ENCODE assay signal across 25 mouse cellular contexts in the genomic region with DNA sequence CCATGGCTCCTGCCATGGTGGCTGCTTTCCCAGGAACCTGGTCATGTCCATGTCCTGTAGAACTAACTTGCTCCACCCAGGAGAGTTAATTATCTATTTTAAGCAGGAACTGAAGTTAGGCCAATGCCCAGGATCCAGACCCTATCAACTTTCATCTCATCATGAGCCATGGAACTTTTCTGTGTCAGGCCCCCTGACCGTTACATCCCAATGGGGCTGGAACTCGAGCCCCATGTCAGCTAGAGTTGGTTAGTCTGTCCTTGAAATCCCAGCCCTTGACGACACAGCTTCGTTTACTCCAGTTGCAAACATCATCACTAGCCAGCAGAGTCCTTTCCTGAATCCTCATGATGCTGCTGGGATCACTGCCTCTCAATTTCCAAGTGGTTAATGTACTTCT.
"Had no signal": no experiment of that assay in that cellular context is flagged by ENCODE, and none has a peak within 500 bp of the region (broad histone marks: within the 10 kb centered on the region; RNA-seq: fewer than 3 reads in every experiment).

No protein-coding gene starts in this region.

- H3K4me3 ChIP-seq: heart, embryonic 10.5 days; heart, embryonic 12.5 days; hindbrain, embryonic 10.5 days; hindbrain, embryonic 12.5 days; intestine, embryonic 15.5 days; layer of hippocampus, adult 2 months; left cerebral cortex, adult 2 months; limb, embryonic 10.5 days; limb, embryonic 12.5 days; liver, embryonic 13.5 days; liver, embryonic 15.5 days had no signal

- H3K4me2 ChIP-seq: heart, embryonic 12.5 days; hindbrain, embryonic 12.5 days; hindbrain, embryonic 14.5 days; intestine, embryonic 15.5 days; limb, embryonic 12.5 days; liver, embryonic 11.5 days; liver, embryonic 13.5 days; liver, embryonic 15.5 days had no signal

- H3K9ac ChIP-seq: heart, embryonic 12.5 days; hindbrain, embryonic 12.5 days; hindbrain, embryonic 14.5 days; intestine, embryonic 15.5 days; limb, embryonic 12.5 days; liver, embryonic 13.5 days; liver, embryonic 15.5 days had no signal

- H3K9me3 ChIP-seq: heart, embryonic 10.5 days; heart, embryonic 12.5 days; hindbrain, embryonic 10.5 days; hindbrain, embryonic 12.5 days; intestine, embryonic 15.5 days; limb, embryonic 10.5 days; limb, embryonic 12.5 days; liver, embryonic 13.5 days; liver, embryonic 15.5 days had no signal

- ATAC-seq: hindbrain, embryonic 16.5 days; inflammation-experienced regulatory T-cells, adult 6 months; intestine, embryonic 15.5 days; intestine, postnatal 0 days had no signal

- H3K27ac ChIP-seq: heart, embryonic 10.5 days; hindbrain, embryonic 10.5 days; hindbrain, embryonic 12.5 days; hindbrain, embryonic 14.5 days; intestine, embryonic 15.5 days; layer of hippocampus, adult 2 months; left cerebral cortex, adult 2 months; limb, embryonic 10.5 days; limb, embryonic 12.5 days; liver, embryonic 13.5 days; liver, embryonic 15.5 days had no signal

- DNase-seq: heart, adult 18-20 months; heart, postnatal 10 days; heart, postnatal 4 days; kidney, adult 18-20 months; kidney, adult 8-10 months; kidney, postnatal 10 days; kidney, postnatal 25 days; kidney, postnatal 4 days; liver; liver, embryonic 13.5 days had no signal

- H3K4me1 ChIP-seq: heart, embryonic 10.5 days; heart, embryonic 12.5 days; hindbrain, embryonic 10.5 days; hindbrain, embryonic 12.5 days; intestine, embryonic 15.5 days; limb, embryonic 10.5 days; limb, embryonic 12.5 days; liver, embryonic 13.5 days; liver, embryonic 15.5 days had no signal

- H3K27me3 ChIP-seq: heart, embryonic 12.5 days; hindbrain, embryonic 12.5 days; intestine, embryonic 15.5 days; limb, embryonic 12.5 days; liver, embryonic 13.5 days; liver, embryonic 15.5 days had no signal

- H3K36me3 ChIP-seq: heart, embryonic 10.5 days; heart, embryonic 12.5 days; hindbrain, embryonic 10.5 days; hindbrain, embryonic 12.5 days; intestine, embryonic 15.5 days; limb, embryonic 10.5 days; limb, embryonic 12.5 days; liver, embryonic 13.5 days; liver, embryonic 15.5 days had no signal
